Mouse (Mus musculus): ENCODE results near the gene Gstp2. TPM values are rescaled to one million over a fixed set of nuclear protein-coding genes. Genes with fewer than 3 reads are reported as not detected.

Gene Gstp2
- polyA plus RNA-seq, 1 experiment from 2014 or later: 4.5 TPM

- DNase-seq (ENCODE audit: low spot score): no peak
Observed at GRCm38 (mm10) chr19:3990804-3991203, 55.0 kb downstream of the Gstp2 start.

Other genes with a start within 250 kb of the Gstp2 start
- gene Chka, start 194.2 kb downstream of the Gstp2 start, polyA plus RNA-seq (2015; fragmentation: Nextera tagmentation; extraction: Ambion mirVana): 17.8 and 26.2 TPM in 2 replicates
- 48.7 and 50.1 TPM in 2 replicates for gene Tcirg1, start 138.9 kb downstream of the Gstp2 start, polyA plus RNA-seq (2015; fragmentation: Nextera tagmentation; extraction: Ambion mirVana)
- 333 and 338 TPM in 2 replicates for gene Ndufs8, start 133.2 kb downstream of the Gstp2 start, polyA plus RNA-seq (2015; fragmentation: Nextera tagmentation; extraction: Ambion mirVana)
- gene Aldh3b1, start 116.2 kb downstream of the Gstp2 start, polyA plus RNA-seq (2015; fragmentation: Nextera tagmentation; extraction: Ambion mirVana): 4.6 and 5.3 TPM in 2 replicates
- gene Unc93b1, start 110.8 kb downstream of the Gstp2 start, polyA plus RNA-seq (2015; fragmentation: Nextera tagmentation; extraction: Ambion mirVana): 32.2 and 34.2 TPM in 2 replicates
- gene Aldh3b3, start 87.4 kb downstream of the Gstp2 start, polyA plus RNA-seq (2015; fragmentation: Nextera tagmentation; extraction: Ambion mirVana): 0.07 TPM in 1 of 2 replicates, not detected in the other
- 1.5 and 1.6 TPM in 2 replicates for gene Aldh3b2, start 73.7 kb downstream of the Gstp2 start, polyA plus RNA-seq (2015; fragmentation: Nextera tagmentation; extraction: Ambion mirVana)
- 4.3 and 5.9 TPM in 2 replicates for gene Acy3, start 59.5 kb downstream of the Gstp2 start, polyA plus RNA-seq (2015; fragmentation: Nextera tagmentation; extraction: Ambion mirVana)
- 0.06 TPM in 1 of 2 replicates, not detected in the other for gene Tbx10, start 53.3 kb downstream of the Gstp2 start, polyA plus RNA-seq (2015; fragmentation: Nextera tagmentation; extraction: Ambion mirVana)
- 40.4 and 42.5 TPM in 2 replicates for gene Nudt8, start 45.4 kb downstream of the Gstp2 start, polyA plus RNA-seq (2015; fragmentation: Nextera tagmentation; extraction: Ambion mirVana)
- gene Gm49405, start 45.4 kb downstream of the Gstp2 start, polyA plus RNA-seq (2015; fragmentation: Nextera tagmentation; extraction: Ambion mirVana): 0.98 and 1.6 TPM in 2 replicates
- 1.3 and 1.6 TPM in 2 replicates for gene Doc2g, start 42.7 kb downstream of the Gstp2 start, polyA plus RNA-seq (2015; fragmentation: Nextera tagmentation; extraction: Ambion mirVana)
- gene Ndufv1, start 33.2 kb downstream of the Gstp2 start, polyA plus RNA-seq (2015; fragmentation: Nextera tagmentation; extraction: Ambion mirVana): 191 and 194 TPM in 2 replicates
- gene Gstp1, start 8.0 kb downstream of the Gstp2 start, polyA plus RNA-seq (2015; fragmentation: Nextera tagmentation; extraction: Ambion mirVana): 609 and 681 TPM in 2 replicates
- gene Gstp3, start 13.5 kb upstream of the Gstp2 start, polyA plus RNA-seq (2015; fragmentation: Nextera tagmentation; extraction: Ambion mirVana): 10.3 and 13.9 TPM in 2 replicates
- 0.42 TPM in 1 of 2 replicates, not detected in the other for gene Cabp2, start 35.6 kb upstream of the Gstp2 start, polyA plus RNA-seq (2015; fragmentation: Nextera tagmentation; extraction: Ambion mirVana)
- gene Cdk2ap2, start 51.2 kb upstream of the Gstp2 start, polyA plus RNA-seq (2015; fragmentation: Nextera tagmentation; extraction: Ambion mirVana): 179 and 208 TPM in 2 replicates
- gene Pitpnm1, start 54.0 kb upstream of the Gstp2 start, polyA plus RNA-seq (2015; fragmentation: Nextera tagmentation; extraction: Ambion mirVana): 37.1 and 45.6 TPM in 2 replicates
- 114 TPM in 2 replicates for gene Aip, start 79.8 kb upstream of the Gstp2 start, polyA plus RNA-seq (2015; fragmentation: Nextera tagmentation; extraction: Ambion mirVana)
- 0.03 TPM in 1 of 2 replicates, not detected in the other for gene Gpr152, start 93.8 kb upstream of the Gstp2 start, polyA plus RNA-seq (2015; fragmentation: Nextera tagmentation; extraction: Ambion mirVana)
- gene Cabp4, start 98.0 kb upstream of the Gstp2 start, polyA plus RNA-seq (2015; fragmentation: Nextera tagmentation; extraction: Ambion mirVana): 0.48 and 0.58 TPM in 2 replicates
- gene Coro1b, start 102.6 kb upstream of the Gstp2 start, polyA plus RNA-seq (2015; fragmentation: Nextera tagmentation; extraction: Ambion mirVana): 184 and 207 TPM in 2 replicates
- 929 and 954 TPM in 2 replicates for gene Ptprcap, start 107.6 kb upstream of the Gstp2 start, polyA plus RNA-seq (2015; fragmentation: Nextera tagmentation; extraction: Ambion mirVana)
- 36.4 and 41.8 TPM in 2 replicates for gene Rps6kb2, start 117.3 kb upstream of the Gstp2 start, polyA plus RNA-seq (2015; fragmentation: Nextera tagmentation; extraction: Ambion mirVana)
- gene Carns1, start 129.5 kb upstream of the Gstp2 start, polyA plus RNA-seq (2015; fragmentation: Nextera tagmentation; extraction: Ambion mirVana): 6.8 and 10.4 TPM in 2 replicates
- 322 and 323 TPM in 2 replicates for gene Tbc1d10c, start 145.3 kb upstream of the Gstp2 start, polyA plus RNA-seq (2015; fragmentation: Nextera tagmentation; extraction: Ambion mirVana)
- gene Ppp1ca, start 146.0 kb upstream of the Gstp2 start, polyA plus RNA-seq (2015; fragmentation: Nextera tagmentation; extraction: Ambion mirVana): 995 and 1,030 TPM in 2 replicates
- gene Rad9a, start 155.6 kb upstream of the Gstp2 start, polyA plus RNA-seq (2015; fragmentation: Nextera tagmentation; extraction: Ambion mirVana): 29.8 and 33.2 TPM in 2 replicates
- 2.1 and 2.5 TPM in 2 replicates for gene Clcf1, start 168.2 kb upstream of the Gstp2 start, polyA plus RNA-seq (2015; fragmentation: Nextera tagmentation; extraction: Ambion mirVana)
- gene AC109138.7, start 168.3 kb upstream of the Gstp2 start, polyA plus RNA-seq (2015; fragmentation: Nextera tagmentation; extraction: Ambion mirVana): not detected in 2 replicates
- gene Pold4, start 185.9 kb upstream of the Gstp2 start, polyA plus RNA-seq (2015; fragmentation: Nextera tagmentation; extraction: Ambion mirVana): 41.2 and 44.3 TPM in 2 replicates
- 9.4 and 10.1 TPM in 2 replicates for gene Ssh3, start 223.2 kb upstream of the Gstp2 start, polyA plus RNA-seq (2015; fragmentation: Nextera tagmentation; extraction: Ambion mirVana)
- gene Ankrd13d, start 237.1 kb upstream of the Gstp2 start, polyA plus RNA-seq (2015; fragmentation: Nextera tagmentation; extraction: Ambion mirVana): 9.8 and 12.2 TPM in 2 replicates

Data from thymus, postnatal 0 days (tissue).